Mouse (Mus musculus): Measurements from ENCODE around the gene Traf5.

The Traf5 gene

GRCm38 (mm10) chr1:191987481-191987769 is 104.9 kb downstream of the Traf5 start:
- no peak overlapping the region for H3K4me3 ChIP-seq (replicated peaks; ENCODE audit: low read length)
- H3K27me3 ChIP-seq (ENCODE audit: insufficient read depth, low read length), result peaks cover 27% of the 10 kb centered on the region
- no peaks in the 10 kb centered on the region for H3K36me3 ChIP-seq (ENCODE audit: insufficient read depth, low read length)
- H3K4me1 ChIP-seq (replicated peaks; ENCODE audit: low read depth, low read length), result peaks cover 21% of the 10 kb centered on the region
- TF ChIP-seq CTCF (conservative IDR thresholded peaks at IDR 0.05; ENCODE audit: low read length), result no peak
- no peak for TF ChIP-seq POU5F1 (IDR thresholded peaks at IDR 0.05; ENCODE audit: borderline replicate concordance, low read length)
- TF ChIP-seq NANOG (IDR thresholded peaks at IDR 0.05; ENCODE audit: borderline replicate concordance, low read length), result no peak
- no peaks in the 10 kb centered on the region for H3K9me3 ChIP-seq (ENCODE audit: low read length)

DNA sequence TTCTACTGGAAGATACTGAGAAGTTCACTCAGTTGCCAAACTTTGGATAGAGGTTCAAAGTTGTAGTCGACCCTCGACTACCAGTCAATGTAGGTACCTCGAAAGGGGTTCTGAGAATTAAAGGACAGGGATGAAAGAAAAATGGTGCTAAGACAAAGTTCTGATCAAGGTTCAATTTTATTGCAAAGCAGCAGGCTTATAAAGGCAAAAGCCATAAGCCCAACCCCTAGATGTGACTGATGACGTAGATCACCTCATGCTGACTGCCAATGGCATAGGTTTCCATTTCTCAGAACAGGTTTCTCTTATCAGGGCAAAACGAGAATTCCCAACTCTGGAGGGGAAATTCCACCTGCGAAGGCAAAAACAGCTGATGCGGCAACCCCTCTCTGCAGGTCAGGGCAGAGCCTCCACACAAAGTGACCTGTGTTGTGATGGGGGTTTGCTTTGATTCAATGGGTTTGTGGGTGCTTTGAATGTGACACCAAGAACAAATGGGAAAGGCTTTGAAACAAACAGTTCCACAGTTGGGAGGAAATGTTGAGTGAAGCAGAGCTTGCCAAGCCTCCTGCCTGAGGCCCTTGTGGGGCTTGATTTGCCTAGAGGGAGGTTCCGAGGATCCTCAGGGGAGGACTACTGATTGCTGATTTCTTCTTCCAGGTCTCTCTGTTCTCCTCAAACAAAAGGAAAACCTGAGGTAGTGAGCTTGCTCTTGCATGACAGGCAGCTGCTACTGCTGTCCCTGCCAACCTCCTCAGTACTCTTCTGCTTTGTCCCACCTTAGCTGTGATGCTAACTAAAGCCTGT is 105.5 kb downstream of the Traf5 start:
- no peak for TF ChIP-seq POU5F1 (IDR thresholded peaks at IDR 0.05; ENCODE audit: borderline replicate concordance, low read length)
- no peak for TF ChIP-seq CTCF (conservative IDR thresholded peaks at IDR 0.05; ENCODE audit: low read length)
- TF ChIP-seq NANOG (IDR thresholded peaks at IDR 0.05; ENCODE audit: borderline replicate concordance, low read length), result no peak
- H3K36me3 ChIP-seq (ENCODE audit: insufficient read depth, low read length), result no peaks in the 10 kb centered on the region
- no peaks in the 10 kb centered on the region for H3K9me3 ChIP-seq (ENCODE audit: low read length)
- peaks cover 27% of the 10 kb centered on the region for H3K27me3 ChIP-seq (ENCODE audit: insufficient read depth, low read length)
- H3K4me1 ChIP-seq (replicated peaks; ENCODE audit: low read depth, low read length), result peaks cover 17% of the 10 kb centered on the region
- no peak overlapping the region for H3K4me3 ChIP-seq (replicated peaks; ENCODE audit: low read length)

DNA sequence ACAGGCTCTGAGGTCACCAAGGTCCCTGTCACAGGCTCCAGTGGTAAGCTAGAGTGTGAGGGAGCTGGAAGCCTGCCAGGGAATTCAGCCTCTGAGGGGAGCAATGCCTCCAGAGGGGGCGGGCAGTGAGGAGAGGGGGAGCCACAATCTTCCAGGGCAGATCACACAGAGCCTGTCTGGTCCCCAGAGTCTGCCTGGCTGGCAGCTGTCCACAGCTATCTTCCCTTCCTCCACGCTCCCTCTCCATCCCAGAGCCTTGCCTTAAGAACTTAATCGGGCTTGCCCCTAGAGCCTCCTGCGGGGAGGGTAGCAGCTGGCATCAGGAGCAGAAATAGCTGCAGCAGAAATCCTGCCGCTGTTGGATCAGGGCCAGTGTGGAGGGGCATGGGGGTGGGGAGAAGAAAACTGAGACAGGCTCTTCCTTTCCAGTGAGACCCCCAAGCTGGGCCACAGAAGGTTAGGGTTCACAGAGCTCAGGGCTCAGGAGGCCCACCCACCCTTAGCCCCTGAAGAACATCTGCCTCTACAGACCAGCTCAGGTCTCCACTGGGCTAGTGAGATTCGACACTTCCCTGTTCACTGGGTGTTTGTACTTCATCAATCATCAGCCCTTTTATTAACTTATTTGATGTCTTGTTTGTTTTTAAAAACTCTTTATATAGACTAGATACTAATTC is 110.8 kb downstream of the Traf5 start:
- H3K36me3 ChIP-seq (ENCODE audit: insufficient read depth, low read length), result no peaks in the 10 kb centered on the region
- H3K4me3 ChIP-seq (replicated peaks; ENCODE audit: low read length), result no peak overlapping the region

DNA sequence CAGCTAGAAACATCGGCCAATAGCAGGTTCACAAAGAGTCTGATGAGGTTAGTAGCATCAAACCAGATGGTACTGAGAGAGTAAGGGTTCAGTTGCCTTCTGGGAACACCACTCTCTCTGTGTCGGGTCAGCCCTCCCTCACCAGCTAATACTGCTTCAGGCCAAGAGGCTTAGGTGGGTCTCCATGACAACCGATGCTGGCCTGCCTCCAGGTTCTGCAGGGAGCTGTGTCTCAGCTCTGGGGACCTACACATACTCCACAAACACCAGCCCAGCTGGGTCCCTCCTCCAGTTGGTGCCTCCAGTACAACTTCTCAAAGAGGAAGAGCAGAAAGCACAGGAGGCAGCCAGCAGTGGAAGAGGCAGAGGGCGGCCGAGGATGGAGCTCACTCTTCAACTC is 115.2 kb downstream of the Traf5 start, which contains the start of gene Rd3:
Gene Rd3 (plus strand): TSS at position 184 of the 400 bp plus-strand sequence.
- no peaks in the 10 kb centered on the region for H3K36me3 ChIP-seq (ENCODE audit: insufficient read depth, low read length)
- H3K4me3 ChIP-seq (replicated peaks; ENCODE audit: low read length), result no peak within 1 kb of the TSS

More for the DNA sequence above, 110.8 kb downstream of the Traf5 start:
- Histone ChIP-seq H3K4me1 (replicated peaks; ENCODE audit: low read depth, low read length) (peaks cover 9% of the 10 kb centered on the region), H3K9me3 (ENCODE audit: low read length) (no peaks in the 10 kb centered on the region), H3K27me3 (ENCODE audit: insufficient read depth, low read length) (peaks cover 32% of the 10 kb centered on the region)
- TF ChIP-seq NANOG (IDR thresholded peaks at IDR 0.05; ENCODE audit: borderline replicate concordance, low read length) (no peak), POU5F1 (IDR thresholded peaks at IDR 0.05; ENCODE audit: borderline replicate concordance, low read length) (no peak), CTCF (conservative IDR thresholded peaks at IDR 0.05; ENCODE audit: low read length) (no peak)

GRCm38 (mm10) chr1:191974509-191975405 is 117.6 kb downstream of the Traf5 start:
- no peak for TF ChIP-seq POU5F1 (IDR thresholded peaks at IDR 0.05; ENCODE audit: borderline replicate concordance, low read length)
- no peak for TF ChIP-seq CTCF (conservative IDR thresholded peaks at IDR 0.05; ENCODE audit: low read length)
- TF ChIP-seq NANOG (IDR thresholded peaks at IDR 0.05; ENCODE audit: borderline replicate concordance, low read length), result no peak
- H3K27me3 ChIP-seq (ENCODE audit: insufficient read depth, low read length), result peaks cover 15% of the 10 kb centered on the region; the same call in 1 of the 2 replicates
- H3K9me3 ChIP-seq (ENCODE audit: low read length), result no peaks in the 10 kb centered on the region
- H3K36me3 ChIP-seq (ENCODE audit: insufficient read depth, low read length), result no peaks in the 10 kb centered on the region
- H3K4me1 ChIP-seq (replicated peaks; ENCODE audit: low read depth, low read length), result peaks cover 6% of the 10 kb centered on the region; the same call in 1 of the 2 replicates
- H3K4me3 ChIP-seq (replicated peaks; ENCODE audit: low read length), result no peak overlapping the region

More for the DNA sequence above, 115.2 kb downstream of the Traf5 start, which contains the start of gene Rd3:
- TF ChIP-seq CTCF (conservative IDR thresholded peaks at IDR 0.05; ENCODE audit: low read length) (no peak), NANOG (IDR thresholded peaks at IDR 0.05; ENCODE audit: borderline replicate concordance, low read length) (no peak), POU5F1 (IDR thresholded peaks at IDR 0.05; ENCODE audit: borderline replicate concordance, low read length) (no peak)
- Histone ChIP-seq H3K4me1 (replicated peaks; ENCODE audit: low read depth, low read length) (no peaks in the 10 kb centered on the region), H3K9me3 (ENCODE audit: low read length) (no peaks in the 10 kb centered on the region), H3K27me3 (ENCODE audit: insufficient read depth, low read length) (peaks cover 18% of the 10 kb centered on the region; the same call in 1 of the 2 replicates)

DNA sequence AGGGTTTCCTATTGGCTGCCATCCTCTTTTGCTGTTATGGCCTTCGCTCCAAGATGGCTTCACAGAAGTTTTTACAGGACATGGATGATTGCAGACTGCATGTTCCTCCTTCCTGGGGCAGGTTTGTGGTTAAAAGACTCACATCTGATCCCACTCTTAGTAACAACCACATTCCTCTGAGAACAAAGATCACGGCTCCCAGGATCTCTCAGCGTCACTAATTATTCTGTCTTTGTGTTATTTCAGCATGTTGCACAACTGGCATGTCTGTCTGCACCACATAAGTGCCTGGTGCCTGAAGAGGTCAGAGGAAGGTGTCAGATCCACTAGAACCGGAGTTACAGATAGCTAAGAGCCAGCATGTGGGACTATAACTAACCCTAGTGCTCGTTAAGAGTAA is 122.4 kb downstream of the Traf5 start:
- 0 out of 2 replicates have a peak, but pooled peaks cover 6% of the 10 kb centered on the region for H3K27me3 ChIP-seq (ENCODE audit: insufficient read depth, low read length)
- no peaks in the 10 kb centered on the region for H3K36me3 ChIP-seq (ENCODE audit: insufficient read depth, low read length)
- H3K4me1 ChIP-seq (replicated peaks; ENCODE audit: low read depth, low read length), result peaks cover 8% of the 10 kb centered on the region
- H3K4me3 ChIP-seq (replicated peaks; ENCODE audit: low read length), result no peak overlapping the region
- no peaks in the 10 kb centered on the region for H3K9me3 ChIP-seq (ENCODE audit: low read length)
- TF ChIP-seq NANOG (IDR thresholded peaks at IDR 0.05; ENCODE audit: borderline replicate concordance, low read length) (no peak), POU5F1 (IDR thresholded peaks at IDR 0.05; ENCODE audit: borderline replicate concordance, low read length) (no peak), CTCF (conservative IDR thresholded peaks at IDR 0.05; ENCODE audit: low read length) (no peak)

DNA sequence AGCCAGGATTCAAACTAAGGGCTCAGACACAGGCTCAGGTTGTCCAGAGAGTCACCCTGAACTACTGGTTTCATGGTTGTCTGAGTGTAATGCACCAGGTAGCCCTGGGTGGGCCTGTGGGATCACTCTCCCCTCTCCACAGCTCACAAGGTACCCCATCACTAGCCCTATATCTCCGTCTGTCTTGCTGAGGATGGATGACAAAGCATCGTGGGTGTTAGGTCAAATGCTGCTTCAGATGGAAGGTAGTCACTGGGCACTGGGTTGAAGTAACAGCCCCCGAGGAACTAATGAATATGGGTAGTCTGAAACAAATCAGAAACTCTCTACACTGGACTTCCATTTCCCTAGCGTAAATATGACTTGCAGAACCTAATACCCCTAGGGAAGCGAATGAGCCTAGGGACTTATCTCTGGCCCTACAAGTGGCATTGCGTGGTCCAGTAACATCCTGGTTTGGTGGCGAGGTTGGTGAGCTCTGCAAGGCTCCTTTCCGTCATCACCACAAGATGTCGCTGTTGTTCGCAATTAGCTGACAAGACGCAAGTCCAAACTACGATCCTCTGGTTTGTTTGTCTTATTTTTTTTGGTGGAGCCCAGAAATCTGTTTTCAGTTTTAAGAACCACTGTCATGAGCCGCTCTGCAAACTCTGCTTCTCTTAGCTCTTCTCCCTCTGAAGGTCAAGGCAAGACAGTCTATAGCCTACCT is 127.4 kb downstream of the Traf5 start:
- Histone ChIP-seq H3K36me3 (ENCODE audit: insufficient read depth, low read length) (no peaks in the 10 kb centered on the region), H3K9me3 (ENCODE audit: low read length) (0 out of 2 replicates have a peak, but pooled peaks cover 5% of the 10 kb centered on the region), H3K27me3 (ENCODE audit: insufficient read depth, low read length) (0 out of 2 replicates have a peak, but pooled peaks cover 3% of the 10 kb centered on the region), H3K4me1 (replicated peaks; ENCODE audit: low read depth, low read length) (peaks cover 22% of the 10 kb centered on the region), H3K4me3 (replicated peaks; ENCODE audit: low read length) (0 out of 2 replicates have a peak overlapping the region, but pooled peaks have one; percentile 7)
- TF ChIP-seq CTCF (conservative IDR thresholded peaks at IDR 0.05; ENCODE audit: low read length) (peak; percentile 85), NANOG (IDR thresholded peaks at IDR 0.05; ENCODE audit: borderline replicate concordance, low read length) (no peak)
